Mouse (Mus musculus) embryonic facial prominence, embryonic 14.5 days (tissue): ENCODE results near the gene Myo7a. TPM values are rescaled to one million over a fixed set of nuclear protein-coding genes. Genes with fewer than 3 reads are reported as not detected.
A peak's percentile ranks its signal among the peaks of the same experiment; 100 is the strongest.

ENCODE experiments used
- ATAC-seq: fragments of 200-750 bp; cut with Nextera tagmentation; 2 replicates; pipeline ENCODE4 v1.8.0; 2017; ENCODE audit warnings: low read depth, moderate number of reproducible peaks, moderate TSS enrichment
- DNase-seq: peaks from one replicate; pipeline ENCODE4 v3.0.0-alpha.2; 2015; ENCODE audit warnings: low spot score
- H3K27ac ChIP-seq: fragments of 300-500 bp; sonication (generic); replicated peaks from 2 replicates; pipeline ENCODE4 v1.5.1; 2014; ENCODE audit warnings: low read depth, mild to moderate bottlenecking, low read length, moderate library complexity
- H3K27me3 ChIP-seq: fragments of 300-500 bp; sonication (generic); replicated peaks from 2 replicates; pipeline ENCODE4 v1.6.1; 2014; ENCODE audit warnings: low read length; ENCODE audit not compliant: control insufficient read depth, insufficient read depth
- H3K36me3 ChIP-seq: fragments of 300-500 bp; sonication (generic); 2 replicates; pipeline ENCODE4 v1.6.1; 2014; ENCODE audit warnings: low read length, mixed read lengths; ENCODE audit not compliant: control insufficient read depth, insufficient read depth
- H3K4me1 ChIP-seq: fragments of 300-500 bp; sonication (generic); 2 replicates; pipeline ENCODE4 v1.6.1; 2014; ENCODE audit warnings: antibody characterized with exemption, low read length; ENCODE audit not compliant: control insufficient read depth, insufficient read depth
- H3K4me2 ChIP-seq: fragments of 300-500 bp; sonication (generic); 2 replicates; pipeline ENCODE4 v1.6.1; 2014; ENCODE audit warnings: low read depth, mild to moderate bottlenecking, low read length, moderate library complexity, mixed read lengths
- H3K4me3 ChIP-seq: fragments of 300-500 bp; sonication (generic); 2 replicates; pipeline ENCODE4 v1.5.1; 2014; ENCODE audit warnings: low read depth, mild to moderate bottlenecking, low read length
- H3K9ac ChIP-seq: fragments of 300-500 bp; sonication (generic); 2 replicates; pipeline ENCODE4 v1.6.1; 2014; ENCODE audit warnings: low read depth, mild to moderate bottlenecking, low read length, moderate library complexity, mixed read lengths
- H3K9me3 ChIP-seq: fragments of 300-500 bp; sonication (generic); 2 replicates; pipeline ENCODE4 v1.6.1; 2016; ENCODE audit warnings: low read length; ENCODE audit not compliant: control insufficient read depth
- WGBS: fragments of 180-500 bp; shearing (Covaris S2); extraction: QIAGEN DNeasy Blood & Tissue Kit; methylation state at CpG from one replicate; pipeline ENCODE4 v1.1.7; 2014; 5-methylcytosine and 5-hydroxymethylcytosine counted together
- polyA plus RNA-seq: library from polyadenylated mRNA; unstranded; fragments of >200 nt; fragmentation: Nextera tagmentation; extraction: Ambion mirVana; gene quantifications from 2 replicates; pipeline ENCODE4 v1.2.1, GENCODE M21; 2014

Gene Myo7a
- polyA plus RNA-seq, 1 experiment from 2014 or later, result 9.2 TPM

GRCm38 (mm10) chr7:98084541-98085293 is 34.6 kb downstream of the Myo7a start:
- Histone ChIP-seq H3K4me1 (peaks cover 6% of the 10 kb centered on the region), H3K36me3 (no peaks in the 10 kb centered on the region), H3K27me3 (no peaks in the 10 kb centered on the region), H3K9me3 (no peaks in the 10 kb centered on the region), H3K9ac (0 out of 2 replicates have a peak overlapping the region, but pooled peaks have one; percentile 34), H3K27ac (no peak overlapping the region), H3K4me3 (no peak overlapping the region), H3K4me2 (no peak overlapping the region)
- WGBS, result 43% methylated on average over 6 of the region's 12 CpGs
- DNase-seq (no peak), ATAC-seq (no peak)

GRCm38 (mm10) chr7:98082376-98082775 is 36.9 kb downstream of the Myo7a start:
- Histone ChIP-seq H3K4me1 (peaks cover 6% of the 10 kb centered on the region), H3K27me3 (no peaks in the 10 kb centered on the region), H3K9ac (no peak overlapping the region), H3K27ac (no peak overlapping the region), H3K9me3 (no peaks in the 10 kb centered on the region), H3K4me2 (no peak overlapping the region), H3K4me3 (no peak overlapping the region), H3K36me3 (no peaks in the 10 kb centered on the region)
- WGBS, result 19% methylated on average over 5 of the region's 5 CpGs
- no peak for ATAC-seq
- no peak for DNase-seq

- H3K9me3 ChIP-seq, result no peaks in the 10 kb centered on the region
These were observed 41.9 kb downstream of the Myo7a start for GRCm38 (mm10) chr7:98077453-98077852.

GRCm38 (mm10) chr7:98071620-98072019 is 47.7 kb downstream of the Myo7a start:
- WGBS, result 31% methylated on average over 5 of the region's 5 CpGs
- H3K27me3 ChIP-seq, result no peaks in the 10 kb centered on the region
- DNase-seq, result peak; percentile 88
- peak; percentile 79 for ATAC-seq
- no peak overlapping the region for H3K27ac ChIP-seq
- no peak overlapping the region for H3K9ac ChIP-seq
- H3K4me3 ChIP-seq, result no peak overlapping the region
- H3K36me3 ChIP-seq, result no peaks in the 10 kb centered on the region
- H3K4me2 ChIP-seq, result no peak overlapping the region
- H3K9me3 ChIP-seq, result no peaks in the 10 kb centered on the region
- H3K4me1 ChIP-seq, result no peaks in the 10 kb centered on the region

More at GRCm38 (mm10) chr7:98077453-98077852, 41.9 kb downstream of the Myo7a start:
- no peak overlapping the region for H3K4me2 ChIP-seq
- WGBS, result 88% methylated on average over 11 of the region's 11 CpGs
- H3K27ac ChIP-seq, result no peak overlapping the region
- H3K4me1 ChIP-seq, result no peaks in the 10 kb centered on the region
- no peak for DNase-seq
- H3K9ac ChIP-seq, result no peak overlapping the region
- ATAC-seq, result no peak
- no peaks in the 10 kb centered on the region for H3K36me3 ChIP-seq
- no peaks in the 10 kb centered on the region for H3K27me3 ChIP-seq
- H3K4me3 ChIP-seq, result no peak overlapping the region

- Histone ChIP-seq H3K4me3 (no peak overlapping the region), H3K27me3 (no peaks in the 10 kb centered on the region), H3K4me1 (no peaks in the 10 kb centered on the region), H3K27ac (no peak overlapping the region), H3K4me2 (no peak overlapping the region), H3K36me3 (no peaks in the 10 kb centered on the region), H3K9me3 (no peaks in the 10 kb centered on the region), H3K9ac (no peak overlapping the region)
- ATAC-seq (peak; percentile 47; the same call in 1 of the 2 replicates), DNase-seq (no peak)
- 84% methylated on average over 11 of the region's 11 CpGs for WGBS
These were observed 53.1 kb downstream of the Myo7a start for GRCm38 (mm10) chr7:98066229-98066628.

- ATAC-seq (no peak), DNase-seq (no peak)
- H3K4me3 ChIP-seq, result no peak overlapping the region
These were observed 64.4 kb downstream of the Myo7a start for GRCm38 (mm10) chr7:98054942-98055341.

GRCm38 (mm10) chr7:98054461-98054860 is 64.9 kb downstream of the Myo7a start:
- no peak overlapping the region for H3K27ac ChIP-seq
- H3K27me3 ChIP-seq, result no peaks in the 10 kb centered on the region
- no peak overlapping the region for H3K4me3 ChIP-seq
- H3K9me3 ChIP-seq, result no peaks in the 10 kb centered on the region
- H3K4me2 ChIP-seq, result no peak overlapping the region
- no peaks in the 10 kb centered on the region for H3K36me3 ChIP-seq
- DNase-seq (no peak), ATAC-seq (no peak)
- H3K4me1 ChIP-seq, result no peaks in the 10 kb centered on the region
- 83% methylated on average over 9 of the region's 9 CpGs for WGBS
- H3K9ac ChIP-seq, result no peak overlapping the region

More at GRCm38 (mm10) chr7:98054942-98055341, 64.4 kb downstream of the Myo7a start:
- Histone ChIP-seq H3K4me2 (no peak overlapping the region), H3K36me3 (no peaks in the 10 kb centered on the region), H3K27me3 (no peaks in the 10 kb centered on the region), H3K9me3 (no peaks in the 10 kb centered on the region), H3K4me1 (no peaks in the 10 kb centered on the region), H3K27ac (no peak overlapping the region), H3K9ac (no peak overlapping the region)
- 90% methylated on average over 8 of the region's 8 CpGs for WGBS

GRCm38 (mm10) chr7:98051980-98052379 is 67.3 kb downstream of the Myo7a start:
- Histone ChIP-seq H3K27ac (no peak overlapping the region), H3K36me3 (no peaks in the 10 kb centered on the region), H3K4me1 (no peaks in the 10 kb centered on the region), H3K4me2 (no peak overlapping the region), H3K9me3 (no peaks in the 10 kb centered on the region), H3K27me3 (no peaks in the 10 kb centered on the region), H3K9ac (no peak overlapping the region), H3K4me3 (no peak overlapping the region)
- WGBS, result 14% methylated on average over 8 of the region's 8 CpGs
- ATAC-seq (no peak), DNase-seq (peak; percentile 20)
